Mouse (Mus musculus): ENCODE data around the gene Pcx.

- no peak for TF ChIP-seq CTCF (IDR thresholded peaks at IDR 0.05)
- TF ChIP-seq EP300 (IDR thresholded peaks at IDR 0.05) = no peak
Observed at GRCm38 (mm10) chr19:4473549-4473948, 36.7 kb upstream of the Pcx start.
